Mouse (Mus musculus) limb, embryonic 11.5 days (tissue): Measurements from ENCODE around the gene Fras1. TPM values are rescaled to one million over a fixed set of nuclear protein-coding genes. Genes with fewer than 3 reads are reported as not detected.

Source experiments
- ATAC-seq: fragments of 200-750 bp; cut with Nextera tagmentation; 2 replicates; pipeline ENCODE4 v1.8.0; 2017; ENCODE audit warnings: low read depth; ENCODE audit not compliant: insufficient number of reproducible peaks, low FRiP score, low TSS enrichment
- DNase-seq: peaks from one replicate; pipeline ENCODE4 v3.0.0-alpha.2; 2015; ENCODE audit warnings: low spot score
- H3K27ac ChIP-seq: fragments of 300-500 bp; sonication (generic); replicated peaks from 2 replicates; pipeline ENCODE4 v1.5.1; 2014; ENCODE audit warnings: low read depth, mild to moderate bottlenecking, low read length
- H3K27me3 ChIP-seq: fragments of 300-500 bp; sonication (generic); 2 replicates; pipeline ENCODE4 v1.6.1; 2014; ENCODE audit warnings: mild to moderate bottlenecking, low read length, mixed read lengths; ENCODE audit not compliant: control insufficient read depth, insufficient read depth
- H3K36me3 ChIP-seq: fragments of 300-500 bp; sonication (generic); 2 replicates; pipeline ENCODE4 v1.6.1; 2014; ENCODE audit warnings: mild to moderate bottlenecking, low read length, moderate library complexity, mixed read lengths; ENCODE audit not compliant: control insufficient read depth, insufficient read depth
- H3K4me1 ChIP-seq: fragments of 300-500 bp; sonication (generic); 2 replicates; pipeline ENCODE4 v1.6.1; 2014; ENCODE audit warnings: low read length, mixed read lengths; ENCODE audit not compliant: control insufficient read depth, insufficient read depth
- H3K4me2 ChIP-seq: fragments of 300-500 bp; sonication (generic); 2 replicates; pipeline ENCODE4 v1.6.1; 2014; ENCODE audit warnings: low read depth, mild to moderate bottlenecking, moderate library complexity; ENCODE audit not compliant: severe bottlenecking
- H3K4me3 ChIP-seq: fragments of 300-500 bp; sonication (generic); 2 replicates; pipeline ENCODE4 v1.5.1; 2014; ENCODE audit warnings: low read depth, low read length
- H3K9ac ChIP-seq: fragments of 300-500 bp; sonication (generic); 2 replicates; pipeline ENCODE4 v1.6.1; 2014; ENCODE audit warnings: mild to moderate bottlenecking, low read length
- H3K9me3 ChIP-seq: fragments of 300-500 bp; sonication (generic); 2 replicates; pipeline ENCODE4 v1.6.1; 2016; ENCODE audit warnings: low read length; ENCODE audit not compliant: control insufficient read depth
- WGBS: fragments of 180-500 bp; shearing (Covaris S2); extraction: QIAGEN DNeasy Blood & Tissue Kit; methylation state at CpG from one replicate; pipeline ENCODE4 v1.1.7; 2014; 5-methylcytosine and 5-hydroxymethylcytosine counted together
- polyA plus RNA-seq: library from polyadenylated mRNA; unstranded; fragments of >200 nt; fragmentation: Nextera tagmentation; extraction: Ambion mirVana; gene quantifications from 2 replicates; pipeline ENCODE4 v1.2.1, GENCODE M21; 2014

Fras1 gene
- polyA plus RNA-seq, 1 experiment from 2014 or later, result 15.8 TPM

DNA sequence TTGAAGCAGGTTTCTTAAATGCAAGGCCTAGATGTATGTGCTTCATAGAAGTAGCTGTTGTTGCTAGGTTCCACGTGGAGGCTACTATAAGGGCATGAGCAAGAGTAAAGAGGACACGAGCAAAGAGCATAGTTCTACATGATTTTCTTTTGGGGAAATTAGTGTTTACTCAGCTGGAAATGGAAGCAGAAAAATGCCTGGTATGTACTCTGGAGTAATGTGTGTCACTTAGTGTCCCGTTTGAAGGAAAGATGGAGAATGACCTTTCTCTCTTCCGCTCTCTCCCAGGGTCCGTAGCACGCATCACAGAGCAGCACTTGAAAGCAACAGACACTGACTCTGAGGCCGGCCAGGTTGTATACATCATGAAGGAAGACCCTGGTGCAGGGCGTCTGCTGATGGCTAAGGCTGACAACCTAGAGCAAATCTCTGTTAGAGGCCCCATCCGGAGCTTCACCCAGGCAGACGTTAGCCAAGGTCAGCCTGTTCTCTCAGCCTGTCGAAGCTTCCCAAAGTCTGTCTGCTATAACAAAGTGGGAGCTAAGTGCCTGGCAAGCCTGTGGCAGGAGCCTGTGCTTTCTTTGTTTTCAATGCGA lies 338.4 kb downstream of the Fras1 start:
- no peak for ATAC-seq
- no peak for DNase-seq
- H3K4me2 ChIP-seq, result no peak overlapping the region
- no peak overlapping the region for H3K27ac ChIP-seq
- H3K9me3 ChIP-seq, result no peaks in the 10 kb centered on the region
- no peaks in the 10 kb centered on the region for H3K36me3 ChIP-seq
- 74% methylated on average over 12 of the region's 12 CpGs for WGBS
- no peak overlapping the region for H3K9ac ChIP-seq
- no peaks in the 10 kb centered on the region for H3K27me3 ChIP-seq
- no peak overlapping the region for H3K4me3 ChIP-seq
- no peaks in the 10 kb centered on the region for H3K4me1 ChIP-seq

GRCm38 (mm10) chr5:96712799-96713198 lies 339.0 kb downstream of the Fras1 start:
- DNase-seq (no peak), ATAC-seq (no peak)
- H3K4me2 ChIP-seq, result no peak overlapping the region
- no peak overlapping the region for H3K4me3 ChIP-seq
- H3K9ac ChIP-seq, result no peak overlapping the region
- WGBS, result 82% methylated on average over 4 of the region's 4 CpGs
- no peaks in the 10 kb centered on the region for H3K9me3 ChIP-seq
- no peak overlapping the region for H3K27ac ChIP-seq
- H3K27me3 ChIP-seq, result no peaks in the 10 kb centered on the region
- H3K4me1 ChIP-seq, result no peaks in the 10 kb centered on the region
- H3K36me3 ChIP-seq, result no peaks in the 10 kb centered on the region

GRCm38 (mm10) chr5:96716273-96717034 lies 342.7 kb downstream of the Fras1 start:
- WGBS, result 64% methylated on average over 8 of the region's 8 CpGs
- Histone ChIP-seq H3K9ac (no peak overlapping the region), H3K27ac (no peak overlapping the region), H3K36me3 (no peaks in the 10 kb centered on the region), H3K4me3 (no peak overlapping the region), H3K4me2 (no peak overlapping the region), H3K9me3 (no peaks in the 10 kb centered on the region), H3K4me1 (no peaks in the 10 kb centered on the region), H3K27me3 (no peaks in the 10 kb centered on the region)
- no peak for ATAC-seq
- DNase-seq, result no peak

GRCm38 (mm10) chr5:96717690-96718089 lies 343.9 kb downstream of the Fras1 start:
- no peak for DNase-seq
- no peak for ATAC-seq
- Histone ChIP-seq H3K9me3 (no peaks in the 10 kb centered on the region), H3K4me1 (no peaks in the 10 kb centered on the region), H3K27me3 (no peaks in the 10 kb centered on the region), H3K27ac (no peak overlapping the region), H3K36me3 (no peaks in the 10 kb centered on the region), H3K4me2 (no peak overlapping the region), H3K4me3 (no peak overlapping the region), H3K9ac (no peak overlapping the region)
- WGBS, result 93% methylated on average over 4 of the region's 4 CpGs

DNA sequence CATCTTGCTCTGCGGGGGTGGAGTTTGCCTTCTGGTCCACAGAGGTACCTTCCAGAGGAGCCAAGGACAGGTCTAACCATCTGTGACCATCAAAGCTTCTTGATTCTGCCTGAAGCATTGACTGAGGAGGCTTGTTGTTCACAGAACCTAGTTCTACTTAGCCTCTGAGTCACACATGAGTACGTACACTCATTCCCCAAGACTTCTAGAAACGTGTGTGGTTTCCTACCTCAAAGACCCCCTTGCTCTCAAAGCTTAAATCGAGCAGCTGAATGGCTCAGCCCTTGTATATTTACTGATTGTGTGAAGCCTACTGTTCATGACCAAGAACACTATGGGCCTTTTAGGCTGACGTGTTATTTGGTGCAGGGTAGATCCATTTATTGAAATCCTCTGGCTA lies 344.8 kb downstream of the Fras1 start:
- DNase-seq, result no peak
- Histone ChIP-seq H3K9me3 (no peaks in the 10 kb centered on the region), H3K4me1 (no peaks in the 10 kb centered on the region), H3K4me3 (no peak overlapping the region), H3K9ac (no peak overlapping the region), H3K27me3 (no peaks in the 10 kb centered on the region), H3K36me3 (no peaks in the 10 kb centered on the region), H3K4me2 (no peak overlapping the region), H3K27ac (no peak overlapping the region)
- 90% methylated on average over 5 of the region's 5 CpGs for WGBS
- no peak for ATAC-seq

DNA sequence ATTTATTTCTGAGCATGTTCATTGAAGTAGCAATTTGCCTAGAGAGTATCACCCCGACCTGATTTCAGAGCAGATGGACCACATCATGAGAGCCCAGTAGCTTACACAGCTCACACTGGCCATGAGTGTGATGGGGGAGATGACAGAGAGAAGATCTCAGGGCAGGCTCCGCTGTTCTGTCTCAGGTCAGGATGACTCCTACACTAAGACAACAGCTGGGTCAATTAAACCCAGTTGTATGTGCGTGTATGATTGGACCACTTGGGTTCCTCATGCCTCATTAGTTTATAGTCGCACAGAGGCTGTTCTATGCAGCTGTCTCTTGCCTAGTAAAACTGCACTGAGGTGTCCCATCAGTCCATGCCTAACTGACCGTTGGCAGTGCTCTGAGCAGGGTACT lies 345.5 kb downstream of the Fras1 start:
- no peak overlapping the region for H3K4me3 ChIP-seq
- DNase-seq (no peak), ATAC-seq (no peak)
- H3K4me1 ChIP-seq, result no peaks in the 10 kb centered on the region
- no peaks in the 10 kb centered on the region for H3K36me3 ChIP-seq
- WGBS, result 92% methylated on average over 5 of the region's 5 CpGs
- H3K27me3 ChIP-seq, result no peaks in the 10 kb centered on the region
- no peak overlapping the region for H3K9ac ChIP-seq
- H3K4me2 ChIP-seq, result no peak overlapping the region
- no peak overlapping the region for H3K27ac ChIP-seq
- no peaks in the 10 kb centered on the region for H3K9me3 ChIP-seq

- Histone ChIP-seq H3K36me3 (no peaks in the 10 kb centered on the region), H3K4me3 (no peak overlapping the region), H3K9me3 (no peaks in the 10 kb centered on the region), H3K27ac (no peak overlapping the region), H3K27me3 (no peaks in the 10 kb centered on the region), H3K4me2 (no peak overlapping the region), H3K9ac (no peak overlapping the region), H3K4me1 (no peaks in the 10 kb centered on the region)
- WGBS, result 70% methylated on average over 3 of the region's 3 CpGs
- ATAC-seq (no peak), DNase-seq (no peak)
Observed at GRCm38 (mm10) chr5:96722690-96723089, 348.9 kb downstream of the Fras1 start.

DNA sequence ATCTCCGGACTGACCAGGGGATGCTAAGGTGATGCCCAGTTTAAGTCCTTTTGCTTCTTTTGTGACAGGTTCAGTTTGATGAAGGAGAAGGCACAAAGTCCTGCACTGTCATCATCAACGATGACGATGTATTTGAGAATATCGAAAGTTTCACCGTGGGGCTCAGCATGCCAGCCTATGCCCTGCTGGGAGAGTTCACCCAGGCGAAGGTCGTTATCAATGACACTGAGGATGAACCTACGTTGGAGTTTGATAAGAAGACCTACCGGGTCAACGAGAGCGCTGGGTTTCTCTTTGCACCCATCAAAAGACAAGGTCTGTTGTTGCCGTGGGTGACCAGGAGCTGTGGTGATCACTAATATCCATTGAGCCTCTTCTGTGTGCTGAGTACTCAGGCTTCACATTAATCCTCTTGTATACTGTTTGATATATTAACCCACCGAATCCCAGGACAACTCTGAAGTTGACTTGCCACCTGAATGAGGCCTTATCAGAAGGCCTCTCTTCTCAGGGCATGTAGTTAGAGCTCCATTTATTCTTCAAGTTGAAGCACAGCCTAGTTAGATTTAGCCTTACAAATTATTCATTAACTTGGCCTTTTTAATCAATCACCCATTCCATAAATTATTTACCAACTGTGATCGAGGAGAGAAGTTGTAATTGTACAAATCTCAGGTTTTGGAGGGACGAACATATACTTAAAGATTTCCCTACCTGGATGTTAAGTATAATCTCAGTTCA lies 365.6 kb downstream of the Fras1 start:
- Histone ChIP-seq H3K36me3 (no peaks in the 10 kb centered on the region; the same call in 1 of the 2 replicates), H3K9ac (no peak overlapping the region), H3K27me3 (no peaks in the 10 kb centered on the region), H3K4me2 (no peak overlapping the region), H3K4me1 (no peaks in the 10 kb centered on the region), H3K9me3 (no peaks in the 10 kb centered on the region), H3K4me3 (no peak overlapping the region), H3K27ac (no peak overlapping the region)
- no peak for DNase-seq
- WGBS, result 93% methylated on average over 15 of the region's 15 CpGs
- ATAC-seq, result no peak
